Mouse (Mus musculus) myocyte (in vitro differentiated cells): ENCODE results near the gene Ctps.

Experiments used
- POLR2A ChIP-seq: IDR thresholded peaks from one replicate; pipeline ENCODE4 v1.6.1; 2011; ENCODE audit warnings: low read depth, mild to moderate bottlenecking, control low read depth, moderate library complexity; ENCODE audit not compliant: insufficient read length
- POLR2AphosphoS2 ChIP-seq: IDR thresholded peaks from one replicate; pipeline ENCODE4 v1.6.1; 2011; ENCODE audit warnings: low read depth, control low read depth; ENCODE audit not compliant: insufficient read length
- TCF3 ChIP-seq: IDR thresholded peaks from one replicate; pipeline ENCODE4 v1.6.1; 2011; ENCODE audit warnings: low read depth, control low read depth; ENCODE audit not compliant: insufficient read length
- USF1 ChIP-seq: IDR thresholded peaks from one replicate; pipeline ENCODE4 v1.6.1; 2011; ENCODE audit warnings: low read depth, mild to moderate bottlenecking, control low read depth, moderate library complexity

DNA sequence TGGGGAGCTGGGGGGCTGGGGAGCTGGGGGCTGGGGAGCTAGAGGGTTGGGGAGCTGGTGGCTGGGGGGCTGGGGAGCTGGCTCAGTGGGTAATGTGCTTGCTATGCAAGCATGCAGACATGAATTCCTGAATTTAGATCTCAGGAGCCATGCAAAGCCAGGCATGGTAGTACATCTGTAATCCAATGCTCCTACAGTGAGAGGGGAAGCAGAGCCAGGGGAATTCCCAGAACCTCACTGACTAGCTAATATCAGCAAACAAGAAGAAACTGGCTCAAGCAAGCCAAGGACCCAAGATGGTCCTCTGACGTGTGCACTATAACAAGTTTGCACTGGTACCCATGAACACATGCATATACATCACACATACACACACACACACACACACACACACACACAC lies 31.7 kb upstream of the Ctps start:
- TF ChIP-seq POLR2A (no peak), TCF3 (no peak), POLR2AphosphoS2 (no peak), USF1 (no peak)
